Mouse (Mus musculus): ENCODE data around the gene Tmem254c. TPM values are rescaled to one million over a fixed set of nuclear protein-coding genes. Genes with fewer than 3 reads are reported as not detected.
"Not testable (repeated sequence)": the region's sequence is repeated elsewhere in the genome, so short reads cannot be mapped to it uniquely, and the experiment has no call there.

The Tmem254c gene
- polyA plus RNA-seq, 1 experiment = 6.7 TPM

DNA sequence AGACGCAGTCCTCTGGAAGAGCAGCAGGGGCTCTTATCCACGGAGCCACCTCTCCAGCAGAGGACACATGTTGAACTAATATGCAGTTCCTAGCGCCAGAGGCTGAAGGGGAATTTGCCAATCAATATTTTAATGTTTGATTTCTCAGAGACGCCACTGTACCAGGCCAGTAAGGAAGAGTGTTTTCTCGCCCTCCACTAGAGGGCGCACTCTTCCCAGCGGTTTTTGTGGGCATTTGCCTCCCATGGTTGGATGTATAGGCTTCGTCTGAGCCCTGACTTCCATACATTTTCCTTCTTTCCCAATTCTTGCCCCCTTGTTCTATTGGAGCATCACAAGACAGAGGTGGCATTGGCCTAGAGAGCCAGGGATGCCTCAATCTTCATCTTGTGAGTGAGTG is 20.1 kb downstream of the Tmem254c start:
- not testable (repeated sequence) for H3K9ac ChIP-seq (ENCODE audit: low read depth, poor library complexity, severe bottlenecking); H3K27ac ChIP-seq (ENCODE audit: insufficient read depth, low read length); H3K4me3 ChIP-seq (ENCODE audit: low read depth, low read length); H3K36me3 ChIP-seq (ENCODE audit: control insufficient read depth, insufficient read depth, low read length, poor library complexity, severe bottlenecking); H3K27me3 ChIP-seq (ENCODE audit: control insufficient read depth, insufficient read depth, low read length, poor library complexity, severe bottlenecking); H3K4me1 ChIP-seq (ENCODE audit: control insufficient read depth, insufficient read depth, low read length); H3K9me3 ChIP-seq (replicated peaks; ENCODE audit: control insufficient read depth, insufficient read depth, low read length, poor library complexity, severe bottlenecking)

DNA sequence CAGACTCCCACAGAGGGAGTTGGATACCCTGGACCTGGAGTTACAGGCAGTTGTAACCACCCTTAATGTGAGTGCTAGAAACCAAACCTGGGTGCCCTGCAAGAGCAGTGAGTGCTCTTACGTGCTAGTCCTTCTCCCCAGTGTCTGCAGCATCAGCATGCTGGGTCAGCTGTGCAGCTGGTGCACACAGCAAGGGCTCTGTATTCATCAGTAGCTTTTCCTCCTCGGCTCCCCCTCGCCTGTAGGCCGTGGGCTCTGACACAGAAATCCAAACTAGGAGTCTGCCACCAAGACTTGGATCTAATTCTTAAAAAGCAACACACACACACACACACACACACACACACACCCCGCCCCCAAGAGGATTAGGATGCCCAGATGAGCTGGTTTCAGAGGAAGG is 22.1 kb downstream of the Tmem254c start:
- H3K9ac ChIP-seq (ENCODE audit: low read depth, poor library complexity, severe bottlenecking); H3K4me1 ChIP-seq (ENCODE audit: control insufficient read depth, insufficient read depth, low read length); H3K36me3 ChIP-seq (ENCODE audit: control insufficient read depth, insufficient read depth, low read length, poor library complexity, severe bottlenecking); H3K27me3 ChIP-seq (ENCODE audit: control insufficient read depth, insufficient read depth, low read length, poor library complexity, severe bottlenecking); H3K27ac ChIP-seq (ENCODE audit: insufficient read depth, low read length); H3K9me3 ChIP-seq (replicated peaks; ENCODE audit: control insufficient read depth, insufficient read depth, low read length, poor library complexity, severe bottlenecking); H3K4me3 ChIP-seq (ENCODE audit: low read depth, low read length): not testable (repeated sequence)

DNA sequence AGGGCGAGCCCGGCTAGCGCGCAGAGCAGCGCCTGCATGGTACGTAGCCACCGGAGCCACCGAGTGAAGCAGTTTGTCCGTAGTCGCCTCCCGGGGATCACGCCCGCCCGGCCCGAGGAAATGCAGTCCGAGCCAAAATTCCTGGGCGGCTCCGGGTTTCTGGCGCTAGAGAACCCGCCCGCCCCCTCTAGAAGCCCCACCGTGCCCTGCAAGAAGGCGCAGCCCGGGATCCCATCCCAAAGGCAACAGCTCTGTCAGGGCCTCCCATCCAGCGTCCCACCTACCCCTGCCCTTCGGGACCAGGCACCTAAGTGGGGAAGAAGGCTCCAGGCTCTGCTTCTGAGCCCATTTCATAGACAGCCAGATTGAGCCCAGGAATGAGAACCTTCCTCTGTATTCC is 24.5 kb downstream of the Tmem254c start, which contains the start of gene Gm9780:
Gm9780 (minus strand) TSS at position 101 of the 400 bp plus-strand sequence.
- H3K9ac ChIP-seq (ENCODE audit: low read depth, poor library complexity, severe bottlenecking); H3K9me3 ChIP-seq (replicated peaks; ENCODE audit: control insufficient read depth, insufficient read depth, low read length, poor library complexity, severe bottlenecking); H3K27ac ChIP-seq (ENCODE audit: insufficient read depth, low read length); H3K36me3 ChIP-seq (ENCODE audit: control insufficient read depth, insufficient read depth, low read length, poor library complexity, severe bottlenecking); H3K4me3 ChIP-seq (ENCODE audit: low read depth, low read length); H3K27me3 ChIP-seq (ENCODE audit: control insufficient read depth, insufficient read depth, low read length, poor library complexity, severe bottlenecking); H3K4me1 ChIP-seq (ENCODE audit: control insufficient read depth, insufficient read depth, low read length): not testable (repeated sequence)

DNA sequence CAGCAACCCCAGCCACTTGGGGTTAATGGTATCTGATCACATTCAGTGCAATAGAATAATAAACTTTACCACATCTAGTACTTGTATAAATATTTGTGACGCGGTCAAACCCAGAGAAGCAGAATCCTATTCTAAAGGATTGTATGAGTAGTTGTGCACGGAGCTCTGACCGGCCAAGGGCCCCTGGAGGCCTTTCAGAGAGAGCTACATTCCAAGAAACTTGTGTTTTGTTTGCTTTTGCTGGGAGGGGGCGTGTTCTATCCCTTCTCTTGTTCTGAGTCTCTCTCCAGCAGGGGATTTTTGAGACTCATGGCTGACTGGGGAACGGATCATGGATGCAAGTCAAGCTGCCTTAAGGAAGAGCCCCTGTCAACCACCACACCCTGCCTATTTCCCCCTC is 31.7 kb downstream of the Tmem254c start:
- not testable (repeated sequence) for H3K9ac ChIP-seq (ENCODE audit: low read depth, poor library complexity, severe bottlenecking); H3K27me3 ChIP-seq (ENCODE audit: control insufficient read depth, insufficient read depth, low read length, poor library complexity, severe bottlenecking); H3K4me3 ChIP-seq (ENCODE audit: low read depth, low read length); H3K4me1 ChIP-seq (ENCODE audit: control insufficient read depth, insufficient read depth, low read length); H3K36me3 ChIP-seq (ENCODE audit: control insufficient read depth, insufficient read depth, low read length, poor library complexity, severe bottlenecking); H3K9me3 ChIP-seq (replicated peaks; ENCODE audit: control insufficient read depth, insufficient read depth, low read length, poor library complexity, severe bottlenecking); H3K27ac ChIP-seq (ENCODE audit: insufficient read depth, low read length)

DNA sequence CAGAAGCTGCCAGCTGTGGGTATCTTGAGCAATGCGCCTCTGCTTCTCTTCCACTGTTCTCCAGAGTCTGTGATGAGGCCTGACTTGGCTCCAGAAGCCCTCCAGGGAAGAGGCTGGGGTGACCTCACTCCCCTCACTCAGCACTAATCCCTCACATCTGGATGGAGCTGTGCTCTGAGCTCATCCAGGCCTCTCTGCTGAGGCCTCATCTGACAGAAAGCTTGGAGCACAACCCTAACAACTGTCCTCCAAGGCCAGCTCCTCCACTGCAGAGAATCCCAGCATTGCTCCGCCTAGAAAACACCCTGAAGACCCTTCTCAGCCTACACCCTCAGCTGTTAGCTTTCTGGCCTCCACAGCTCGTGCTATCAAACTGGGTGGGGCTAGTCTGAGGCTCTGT is 32.8 kb downstream of the Tmem254c start:
- not testable (repeated sequence) for H3K4me1 ChIP-seq (ENCODE audit: control insufficient read depth, insufficient read depth, low read length); H3K9me3 ChIP-seq (replicated peaks; ENCODE audit: control insufficient read depth, insufficient read depth, low read length, poor library complexity, severe bottlenecking); H3K36me3 ChIP-seq (ENCODE audit: control insufficient read depth, insufficient read depth, low read length, poor library complexity, severe bottlenecking); H3K27me3 ChIP-seq (ENCODE audit: control insufficient read depth, insufficient read depth, low read length, poor library complexity, severe bottlenecking); H3K4me3 ChIP-seq (ENCODE audit: low read depth, low read length); H3K9ac ChIP-seq (ENCODE audit: low read depth, poor library complexity, severe bottlenecking); H3K27ac ChIP-seq (ENCODE audit: insufficient read depth, low read length)

DNA sequence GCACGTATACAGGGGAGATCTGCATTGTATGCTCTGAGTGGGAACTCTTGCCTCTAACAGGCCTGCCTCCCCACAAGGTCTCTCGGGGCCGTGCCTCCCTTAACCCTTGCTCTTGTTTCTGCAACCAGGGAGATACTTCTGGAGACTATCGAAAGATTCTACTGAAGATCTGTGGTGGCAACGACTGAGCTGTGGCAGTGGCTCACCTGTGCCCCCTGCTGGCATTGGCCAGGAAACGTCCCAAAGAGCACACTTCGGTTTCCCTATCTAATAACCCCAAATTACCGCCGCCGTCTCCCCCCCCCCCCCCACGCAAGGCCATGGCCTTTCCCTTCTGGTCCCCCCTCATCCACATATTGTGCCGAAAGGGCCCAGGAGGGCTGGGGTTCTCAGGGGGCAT is 41.5 kb downstream of the Tmem254c start:
- H3K9me3 ChIP-seq (replicated peaks; ENCODE audit: control insufficient read depth, insufficient read depth, low read length, poor library complexity, severe bottlenecking); H3K27me3 ChIP-seq (ENCODE audit: control insufficient read depth, insufficient read depth, low read length, poor library complexity, severe bottlenecking); H3K4me3 ChIP-seq (ENCODE audit: low read depth, low read length); H3K9ac ChIP-seq (ENCODE audit: low read depth, poor library complexity, severe bottlenecking); H3K4me1 ChIP-seq (ENCODE audit: control insufficient read depth, insufficient read depth, low read length); H3K36me3 ChIP-seq (ENCODE audit: control insufficient read depth, insufficient read depth, low read length, poor library complexity, severe bottlenecking); H3K27ac ChIP-seq (ENCODE audit: insufficient read depth, low read length): not testable (repeated sequence)

DNA sequence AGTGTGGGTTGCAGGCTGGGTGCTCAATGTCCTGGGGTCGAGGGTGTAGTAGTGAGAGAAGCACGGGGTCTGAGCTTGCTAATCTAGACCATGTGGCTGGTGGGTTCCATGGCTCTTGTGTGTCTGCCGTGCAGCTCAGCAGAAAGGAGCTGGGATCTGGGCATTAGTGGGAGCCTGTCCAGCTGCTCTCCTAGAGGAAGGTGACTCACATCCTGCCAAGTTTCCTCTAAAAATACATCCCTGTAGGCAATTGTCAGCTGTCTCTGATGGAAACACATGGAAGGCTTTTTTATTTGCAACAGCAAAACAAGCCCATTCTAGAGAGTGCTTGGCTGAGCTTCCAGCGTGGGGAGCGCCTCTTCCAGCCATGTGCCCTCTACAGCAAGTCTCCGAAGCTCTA is 44.3 kb downstream of the Tmem254c start:
- not testable (repeated sequence) for H3K27ac ChIP-seq (ENCODE audit: insufficient read depth, low read length); H3K4me3 ChIP-seq (ENCODE audit: low read depth, low read length); H3K9ac ChIP-seq (ENCODE audit: low read depth, poor library complexity, severe bottlenecking); H3K36me3 ChIP-seq (ENCODE audit: control insufficient read depth, insufficient read depth, low read length, poor library complexity, severe bottlenecking); H3K4me1 ChIP-seq (ENCODE audit: control insufficient read depth, insufficient read depth, low read length); H3K27me3 ChIP-seq (ENCODE audit: control insufficient read depth, insufficient read depth, low read length, poor library complexity, severe bottlenecking); H3K9me3 ChIP-seq (replicated peaks; ENCODE audit: control insufficient read depth, insufficient read depth, low read length, poor library complexity, severe bottlenecking)

DNA sequence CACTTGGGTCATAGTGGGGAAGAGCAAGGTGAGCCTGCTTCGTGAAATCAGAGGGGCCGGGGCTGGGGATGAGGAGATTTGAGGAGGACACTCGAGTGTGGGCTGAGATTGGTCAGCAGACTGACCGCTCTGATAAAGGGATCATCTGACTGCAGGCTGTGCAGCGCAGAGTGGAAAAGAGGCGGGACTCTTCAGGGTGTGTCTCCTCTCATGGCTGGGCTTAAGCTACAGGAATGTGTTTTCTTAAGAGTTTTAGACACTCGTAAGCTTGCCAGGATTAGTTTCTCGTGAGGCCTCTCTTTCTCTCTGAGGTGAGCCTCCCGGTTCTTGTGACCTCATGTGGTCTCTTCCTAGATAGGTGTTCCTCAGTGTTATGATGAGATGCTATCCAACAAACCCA is 45.6 kb downstream of the Tmem254c start:
- H3K4me3 ChIP-seq (ENCODE audit: low read depth, low read length); H3K36me3 ChIP-seq (ENCODE audit: control insufficient read depth, insufficient read depth, low read length, poor library complexity, severe bottlenecking): not testable (repeated sequence)

DNA sequence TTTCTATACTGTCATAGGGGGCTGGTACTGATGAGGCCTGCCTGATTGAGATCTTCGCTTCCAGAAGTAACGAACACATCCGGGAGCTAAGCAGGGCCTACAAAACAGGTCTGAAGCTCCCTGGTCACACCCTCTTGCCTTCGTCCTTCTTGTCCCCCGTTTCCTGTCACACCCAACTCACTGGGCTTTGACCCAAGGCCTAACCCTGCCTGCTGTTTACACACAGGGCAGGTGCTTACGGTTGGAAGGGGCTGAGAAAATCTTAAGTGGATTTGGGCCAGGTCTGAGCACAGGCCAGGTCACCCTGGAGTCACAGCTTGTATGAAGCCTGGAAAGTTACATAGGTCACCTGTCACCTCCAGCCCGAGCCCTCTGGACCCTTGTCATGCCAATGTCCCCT is 50.7 kb downstream of the Tmem254c start:
- not testable (repeated sequence) for H3K36me3 ChIP-seq (ENCODE audit: control insufficient read depth, insufficient read depth, low read length, poor library complexity, severe bottlenecking); H3K4me3 ChIP-seq (ENCODE audit: low read depth, low read length); H3K9ac ChIP-seq (ENCODE audit: low read depth, poor library complexity, severe bottlenecking); H3K27me3 ChIP-seq (ENCODE audit: control insufficient read depth, insufficient read depth, low read length, poor library complexity, severe bottlenecking); H3K27ac ChIP-seq (ENCODE audit: insufficient read depth, low read length); H3K4me1 ChIP-seq (ENCODE audit: control insufficient read depth, insufficient read depth, low read length); H3K9me3 ChIP-seq (replicated peaks; ENCODE audit: control insufficient read depth, insufficient read depth, low read length, poor library complexity, severe bottlenecking)

More for the DNA sequence above, 45.6 kb downstream of the Tmem254c start:
- not testable (repeated sequence) for H3K4me1 ChIP-seq (ENCODE audit: control insufficient read depth, insufficient read depth, low read length); H3K27me3 ChIP-seq (ENCODE audit: control insufficient read depth, insufficient read depth, low read length, poor library complexity, severe bottlenecking); H3K9ac ChIP-seq (ENCODE audit: low read depth, poor library complexity, severe bottlenecking); H3K27ac ChIP-seq (ENCODE audit: insufficient read depth, low read length); H3K9me3 ChIP-seq (replicated peaks; ENCODE audit: control insufficient read depth, insufficient read depth, low read length, poor library complexity, severe bottlenecking)

All from ES-Bruce4 (cell line).